Mouse (Mus musculus): ENCODE measurements at regions not wholly inside any gene's neighbourhood (a gene's known extent, or its start where the extent isn't known, plus 50 kb on each side); places are given as distances from the start of the nearest gene placed in this dataset.
"Not testable (repeated sequence)": the region's sequence is repeated elsewhere in the genome, so short reads cannot be mapped to it uniquely, and the experiment has no call there.

DNA sequence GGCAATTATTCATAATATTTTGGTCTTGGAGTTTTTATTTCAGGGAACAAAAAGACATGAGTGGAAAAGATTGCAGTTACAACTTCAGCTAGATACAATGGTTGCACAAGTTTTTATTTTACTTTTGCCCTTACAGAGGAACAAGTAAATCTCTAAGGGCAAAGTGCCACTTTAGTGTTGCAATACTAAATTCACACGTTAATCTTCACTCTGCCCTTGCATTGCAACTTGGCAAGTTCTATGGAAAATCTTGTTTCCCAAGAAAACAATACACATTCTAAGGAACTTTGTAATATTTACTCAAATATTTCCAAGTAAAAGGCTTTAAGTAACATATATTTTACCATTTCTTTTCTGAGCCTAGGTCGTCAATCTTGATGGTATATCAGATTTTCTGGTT is 85.9 kb downstream of the Chil6 start:
- intact Hi-C loops (cut with DNase I): no loop called here
- no peak for DNase-seq (ENCODE audit: low spot score in 2 of 2)

DNA sequence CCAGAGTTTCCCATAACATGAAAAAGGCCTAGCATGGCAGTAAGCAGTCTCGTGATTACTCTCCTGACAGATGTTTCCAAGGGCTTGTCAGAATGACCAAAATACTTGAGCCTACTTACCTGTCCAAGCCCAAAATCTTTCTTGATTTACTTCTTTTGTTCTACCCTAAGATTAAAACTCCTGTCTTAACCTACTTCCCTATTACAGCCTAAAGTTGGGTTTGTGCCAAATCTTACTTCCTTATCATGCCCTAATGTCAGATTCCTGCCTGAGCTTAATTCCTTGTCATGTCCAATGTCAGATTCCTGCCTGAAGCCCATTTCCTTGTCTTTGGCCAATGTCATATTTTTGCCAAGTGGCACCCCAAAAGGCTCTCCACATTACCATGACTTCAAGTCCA is 89.0 kb downstream of the Chil6 start:
- DNase-seq (ENCODE audit: low spot score in 2 of 2): no peak
- intact Hi-C loops (cut with DNase I): no loop called here

DNA sequence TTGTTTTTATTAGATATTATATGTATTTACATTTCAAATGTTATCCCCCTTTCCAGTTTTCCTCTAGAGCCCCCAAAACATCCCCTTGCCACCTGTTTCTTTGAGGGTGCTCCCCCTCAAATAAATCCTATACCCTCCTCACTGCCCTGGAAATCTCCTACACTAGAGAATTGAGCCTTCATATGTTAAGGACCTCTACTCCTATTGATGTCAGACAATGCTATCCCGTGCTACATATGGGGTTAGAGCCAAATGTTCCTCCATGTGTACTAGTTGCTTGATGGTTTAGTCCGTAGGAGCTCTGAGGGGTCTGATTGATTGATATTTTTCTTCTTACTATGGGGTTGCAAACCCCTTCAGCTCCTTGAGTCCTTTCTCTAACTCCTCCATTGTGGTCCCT is 73.6 kb upstream of the Chil4 start:
- intact Hi-C loops (cut with DNase I): loop anchor here (1.0 kb wide), 1 partner anchor 13 kb away; no protein-coding TSS in a partner anchor
- DNase-seq (ENCODE audit: low spot score in 2 of 2): no peak

DNA sequence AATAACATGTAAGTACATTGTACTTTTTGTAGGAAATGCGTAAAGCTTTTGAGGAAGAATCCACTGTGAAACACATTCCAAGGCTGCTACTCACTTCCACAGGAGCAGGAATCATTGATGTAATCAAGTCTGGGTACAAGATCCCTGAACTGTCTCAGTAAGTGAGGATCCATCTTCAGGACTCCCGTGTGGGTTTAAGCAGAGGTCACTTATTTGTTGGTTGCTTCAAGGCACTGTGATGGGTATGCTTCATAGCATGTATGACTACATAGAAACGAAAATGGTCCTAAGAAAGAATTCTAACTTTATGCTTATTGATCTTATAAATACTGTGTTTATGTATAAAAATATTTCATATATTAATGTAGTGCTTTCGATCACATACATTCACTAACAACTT is 72.6 kb upstream of the Chil4 start:
- intact Hi-C loops (cut with DNase I): loop anchor here (1.0 kb wide), 1 partner anchor 12 kb away; no protein-coding TSS in a partner anchor

DNA sequence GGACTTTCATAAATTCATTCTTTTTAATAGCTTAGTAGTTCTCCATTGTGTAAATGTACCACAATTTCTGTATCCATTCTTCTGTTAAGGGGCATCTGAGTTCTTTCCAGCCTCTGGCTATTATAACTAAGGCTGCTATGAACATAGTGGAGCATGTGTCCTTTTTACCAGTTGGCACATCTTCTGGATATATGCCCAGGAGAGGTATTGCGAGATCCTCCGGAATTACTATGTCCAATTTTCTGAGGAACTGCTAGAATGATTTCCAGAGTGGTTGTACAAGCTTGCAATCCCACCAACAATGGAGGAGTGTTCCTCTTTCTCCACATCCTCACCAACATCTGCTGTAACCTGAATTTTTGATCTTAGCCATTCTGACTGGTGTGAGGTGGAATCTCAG is 59.3 kb upstream of the Chil4 start:
- intact Hi-C loops (cut with DNase I): not testable (repeated sequence)

More for the DNA sequence above, 72.6 kb upstream of the Chil4 start:
- DNase-seq (ENCODE audit: low spot score in 2 of 2): no peak

DNA sequence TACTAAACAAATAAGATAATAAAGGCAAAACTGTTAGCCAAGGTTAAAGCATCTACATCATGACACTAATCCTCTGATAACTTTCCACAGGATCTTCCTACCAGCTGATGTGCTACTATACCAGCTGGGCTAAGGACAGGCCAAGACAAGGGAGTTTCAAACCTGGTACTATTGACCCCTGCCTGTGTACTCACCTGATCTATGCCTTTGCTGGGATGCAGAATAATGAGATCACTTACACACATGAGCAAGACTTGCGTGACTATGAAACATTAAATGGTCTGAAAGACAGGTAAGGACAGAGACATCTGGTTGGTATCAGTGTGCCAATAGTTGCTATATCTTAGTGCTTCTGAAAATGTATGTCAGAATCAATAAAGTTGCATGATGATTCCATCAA is 56.4 kb upstream of the Chil4 start:
- DNase-seq (ENCODE audit: low spot score in 2 of 2): not testable (repeated sequence)

More for the DNA sequence above, 59.3 kb upstream of the Chil4 start:
- DNase-seq (ENCODE audit: low spot score in 2 of 2): not testable (repeated sequence)

More for the DNA sequence above, 56.4 kb upstream of the Chil4 start:
- intact Hi-C loops (cut with DNase I): not testable (repeated sequence)
